Mouse (Mus musculus) liver, embryonic 14.5 days (tissue): Measurements from ENCODE around the gene Zfp239. TPM values are rescaled to one million over a fixed set of nuclear protein-coding genes. Genes with fewer than 3 reads are reported as not detected.
A peak's percentile ranks its signal among the peaks of the same experiment; 100 is the strongest.

Source experiments
- ATAC-seq: fragments of 200-750 bp; cut with Nextera tagmentation; 2 replicates; pipeline ENCODE4 v1.8.0; 2017; ENCODE audit warnings: moderate number of reproducible peaks, mild to moderate bottlenecking, moderate library complexity; ENCODE audit not compliant: insufficient read depth
- DNase-seq, 3 experiments: peaks; one replicate each; pipeline ENCODE4 v3.0.0-alpha.2; 2012 to 2013; ENCODE audit warnings: low read depth in 3 of 3, low spot score in 3 of 3
- H3K27ac ChIP-seq: fragments of 300-500 bp; sonication (generic); 2 replicates; pipeline ENCODE4 v1.5.1; 2014; ENCODE audit warnings: moderate library complexity, mild to moderate bottlenecking, control low read depth, inconsistent platforms
- H3K27me3 ChIP-seq: fragments of 300-500 bp; sonication (generic); 2 replicates; pipeline ENCODE4 v1.6.1; 2014; ENCODE audit warnings: mild to moderate bottlenecking, low read length, moderate library complexity; ENCODE audit not compliant: control insufficient read depth, insufficient read depth
- H3K36me3 ChIP-seq: fragments of 300-500 bp; sonication (generic); replicated peaks from 2 replicates; pipeline ENCODE4 v1.6.1; 2014; ENCODE audit warnings: low read depth; ENCODE audit not compliant: control insufficient read depth, insufficient read depth
- H3K4me1 ChIP-seq, 2 experiments: fragments of 200-500 bp in 1 of 2; fragments of 300-500 bp in 1 of 2; sonication (generic) in 1 of 2; replicated peaks; 2 replicates each; pipeline ENCODE4 v1.6.1; 2012 to 2014; ENCODE audit warnings: antibody characterized with exemption in 1 of 2, inconsistent platforms in 1 of 2, low read length in 1 of 2; ENCODE audit not compliant: control insufficient read depth in 2 of 2, insufficient read depth in 2 of 2
- H3K4me2 ChIP-seq: fragments of 300-500 bp; sonication (generic); 2 replicates; pipeline ENCODE4 v1.6.1; 2014; ENCODE audit warnings: low read depth, mild to moderate bottlenecking, control low read depth, moderate library complexity
- H3K4me3 ChIP-seq, 2 experiments: fragments of 200-500 bp in 1 of 2; fragments of 300-500 bp in 1 of 2; sonication (generic) in 1 of 2; 2 replicates each; pipeline ENCODE4 v1.5.1; 2012 to 2014; ENCODE audit warnings: low read depth in 2 of 2, low read length in 2 of 2, mild to moderate bottlenecking in 2 of 2, control low read depth in 1 of 2, inconsistent platforms in 1 of 2, moderate library complexity in 1 of 2; ENCODE audit not compliant: insufficient read depth in 1 of 2
- H3K9ac ChIP-seq: fragments of 300-500 bp; sonication (generic); replicated peaks from 2 replicates; pipeline ENCODE4 v1.6.1; 2014; ENCODE audit warnings: mild to moderate bottlenecking, control low read depth, moderate library complexity
- H3K9me3 ChIP-seq: fragments of 300-500 bp; sonication (generic); 2 replicates; pipeline ENCODE4 v1.6.1; 2016; ENCODE audit warnings: low read length, mixed read lengths; ENCODE audit not compliant: control insufficient read depth
- CTCF ChIP-seq: IDR thresholded peaks from 2 replicates; pipeline ENCODE4 v1.5.1; 2016; ENCODE audit warnings: antibody characterized with exemption, low read depth, control low read depth
- EP300 ChIP-seq: IDR thresholded peaks from 2 replicates; pipeline ENCODE4 v1.6.1; 2016; ENCODE audit warnings: antibody characterized with exemption, low read depth
- WGBS: fragments of 180-500 bp; shearing (Covaris S2); extraction: QIAGEN DNeasy Blood & Tissue Kit; methylation state at CpG from one replicate; pipeline ENCODE4 v1.1.7; 2014; ENCODE audit not compliant: insufficient replicate concordance; 5-methylcytosine and 5-hydroxymethylcytosine counted together
- polyA plus RNA-seq, 2 experiments: library from polyadenylated mRNA; depleted of rRNA in 1 of 2; stranded (reverse) in 1 of 2; unstranded in 1 of 2; fragments of >200 nt; fragmentation: Nextera tagmentation in 1 of 2; extraction: Ambion mirVana in 1 of 2; gene quantifications; 2 replicates each; pipeline versions ENCODE4 v1.2.1 to v1.2.3; 2012 to 2014

Gene Zfp239
- polyA plus RNA-seq, 2 experiments = 2.0 to 2.9 TPM

DNA sequence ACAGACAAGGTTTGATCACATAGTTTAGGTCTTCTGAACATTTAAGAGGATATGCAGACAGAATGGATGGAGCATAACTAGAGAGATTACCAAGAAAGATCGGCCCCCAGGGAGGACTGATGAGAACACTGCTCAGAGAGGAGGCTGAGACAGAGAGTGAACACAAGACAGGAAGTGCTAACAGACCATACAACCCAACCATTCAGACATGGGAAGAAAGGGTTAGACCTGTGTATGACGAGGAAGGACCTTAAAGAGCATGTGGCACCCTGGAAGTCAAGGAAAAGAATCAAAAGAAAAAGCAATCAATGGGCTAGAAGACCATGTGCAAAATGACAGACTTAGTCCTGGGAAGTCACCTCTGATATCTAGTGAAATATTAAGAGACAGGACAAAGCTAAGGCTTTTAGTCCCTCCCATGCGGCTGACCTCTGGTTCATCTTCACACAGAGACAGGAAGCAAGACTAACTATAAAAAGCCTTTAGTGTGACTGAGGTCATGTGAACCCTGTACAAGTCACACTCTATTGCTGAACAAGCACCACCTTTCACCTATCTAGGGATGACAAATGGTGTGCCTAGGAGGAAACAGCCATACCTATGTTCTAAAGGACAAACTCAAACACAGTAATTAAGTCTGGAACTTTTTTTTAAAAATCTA is 12.9 kb downstream of the Zfp239 start:
- WGBS = 49% methylated on average over 3 of the region's 3 CpGs
- no peaks in the 10 kb centered on the region for H3K36me3 ChIP-seq
- peaks cover 0 to 5% of the 10 kb centered on the region in 2 experiments; a peak in 3 of 4 replicates for H3K4me1 ChIP-seq
- no peak overlapping the region for H3K4me2 ChIP-seq
- DNase-seq = no peak
- TF ChIP-seq EP300 (no peak), CTCF (no peak)
- H3K9ac ChIP-seq = no peak overlapping the region
- no peak overlapping the region for H3K4me3 ChIP-seq
- H3K9me3 ChIP-seq = no peaks in the 10 kb centered on the region
- H3K27me3 ChIP-seq = no peaks in the 10 kb centered on the region
- ATAC-seq = no peak
- no peak overlapping the region for H3K27ac ChIP-seq

DNA sequence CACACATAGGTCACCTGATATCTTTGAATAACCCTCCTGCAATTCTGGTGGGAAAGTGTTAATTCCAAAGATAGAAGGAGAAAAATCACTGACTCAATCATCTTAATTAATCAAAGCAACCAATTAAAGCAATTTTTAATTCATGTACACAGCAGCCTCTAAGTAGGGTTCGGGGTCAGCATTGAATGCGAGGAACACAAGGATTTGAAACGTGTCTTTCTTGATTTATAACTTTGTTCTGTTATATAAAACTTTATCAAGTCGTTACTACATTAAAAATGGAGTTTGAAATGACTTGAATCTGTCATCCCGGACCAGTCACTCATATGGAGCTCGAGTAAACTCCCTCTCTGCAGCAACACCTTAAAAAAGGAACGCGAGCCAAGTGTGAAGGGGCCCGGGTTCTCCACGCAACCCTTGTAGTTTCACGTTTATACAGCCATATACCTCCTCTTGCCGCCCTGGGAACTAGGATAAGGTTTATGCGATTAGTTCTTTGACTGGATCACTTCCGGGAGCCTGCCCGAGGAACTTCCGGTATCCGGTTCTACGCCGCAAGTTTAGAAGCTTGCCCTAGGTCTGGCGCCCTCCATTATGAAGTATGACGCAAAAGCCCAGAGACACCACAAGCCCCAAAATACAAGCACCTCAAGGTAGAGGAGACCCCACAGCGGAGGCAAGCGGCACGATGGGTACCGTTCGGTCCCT is 17.0 kb downstream of the Zfp239 start:
- peak overlapping the region; percentile 97 for H3K27ac ChIP-seq
- H3K27me3 ChIP-seq = no peaks in the 10 kb centered on the region
- H3K9me3 ChIP-seq = no peaks in the 10 kb centered on the region
- H3K36me3 ChIP-seq = no peaks in the 10 kb centered on the region
- DNase-seq (peak; percentile 85 to 91 (median 87)), ATAC-seq (peak; percentile 81)
- WGBS = 5% methylated on average over 26 of the region's 26 CpGs
- peak overlapping the region; percentile 82 for H3K4me2 ChIP-seq
- peaks cover 14 to 24% of the 10 kb centered on the region in 2 experiments for H3K4me1 ChIP-seq
- peak overlapping the region; percentile 66 to 69 for H3K4me3 ChIP-seq
- TF ChIP-seq EP300 = peak; percentile 19; the same call in 1 of the 2 replicates
- TF ChIP-seq CTCF = no peak
- H3K9ac ChIP-seq = peak overlapping the region; percentile 93

- peak; percentile 95 to 98 (median 96) for DNase-seq
- under 1% methylated on average over 67 of the region's 67 CpGs for WGBS
- Histone ChIP-seq H3K27me3 (no peaks in the 10 kb centered on the region), H3K4me2 (peak overlapping the region; percentile 82), H3K9me3 (no peaks in the 10 kb centered on the region), H3K36me3 (no peaks in the 10 kb centered on the region), H3K27ac (peak overlapping the region; percentile 97), H3K4me1 (peaks cover 14 to 29% of the 10 kb centered on the region in 2 experiments), H3K4me3 (peak overlapping the region; percentile 66 to 69), H3K9ac (peak overlapping the region; percentile 93)
- peak; percentile 91 for ATAC-seq
- TF ChIP-seq EP300 (no peak), CTCF (peak; percentile 97)
These were observed 17.7 kb downstream of the Zfp239 start for GRCm38 (mm10) chr6:117879408-117880115.

- Histone ChIP-seq H3K4me2 (peak overlapping the region; percentile 82), H3K36me3 (no peaks in the 10 kb centered on the region), H3K27ac (peak overlapping the region; percentile 97), H3K27me3 (no peaks in the 10 kb centered on the region), H3K9ac (peak overlapping the region; percentile 81), H3K4me3 (peak overlapping the region; percentile 61 to 66), H3K4me1 (peaks cover 14 to 29% of the 10 kb centered on the region in 2 experiments), H3K9me3 (no peaks in the 10 kb centered on the region)
- ATAC-seq (no peak), DNase-seq (no peak)
- TF ChIP-seq EP300 (no peak), CTCF (no peak)
- WGBS = 28% methylated on average over 3 of the region's 3 CpGs
These were observed 18.5 kb downstream of the Zfp239 start for GRCm38 (mm10) chr6:117880394-117880838.

- ATAC-seq (no peak), DNase-seq (no peak)
- H3K4me2 ChIP-seq = peak overlapping the region; percentile 82
- H3K9ac ChIP-seq = peak overlapping the region; percentile 2; the same call in 1 of the 2 replicates
- peak overlapping the region in 1 of 2 experiments; percentile 66; a peak in 2 of 4 replicates for H3K4me3 ChIP-seq
- peak overlapping the region; percentile 97 for H3K27ac ChIP-seq
- no peaks in the 10 kb centered on the region for H3K36me3 ChIP-seq
- no peaks in the 10 kb centered on the region for H3K9me3 ChIP-seq
- TF ChIP-seq EP300 (no peak), CTCF (no peak)
- no peaks in the 10 kb centered on the region for H3K27me3 ChIP-seq
- H3K4me1 ChIP-seq = peaks cover 14 to 31% of the 10 kb centered on the region in 2 experiments
- WGBS = 74% methylated on average over 7 of the region's 7 CpGs
These were observed 19.3 kb downstream of the Zfp239 start for GRCm38 (mm10) chr6:117881229-117881628.
